Mouse (Mus musculus) spleen, postnatal 4 days (tissue): ENCODE results near the gene Mga.
A peak's percentile ranks its signal among the peaks of the same experiment; 100 is the strongest.

Experiments
- DNase-seq, 2 experiments: peaks; one replicate each; pipeline ENCODE4 v3.0.0; 2022; ENCODE audit warnings: low spot score in 2 of 2

Mga gene

DNA sequence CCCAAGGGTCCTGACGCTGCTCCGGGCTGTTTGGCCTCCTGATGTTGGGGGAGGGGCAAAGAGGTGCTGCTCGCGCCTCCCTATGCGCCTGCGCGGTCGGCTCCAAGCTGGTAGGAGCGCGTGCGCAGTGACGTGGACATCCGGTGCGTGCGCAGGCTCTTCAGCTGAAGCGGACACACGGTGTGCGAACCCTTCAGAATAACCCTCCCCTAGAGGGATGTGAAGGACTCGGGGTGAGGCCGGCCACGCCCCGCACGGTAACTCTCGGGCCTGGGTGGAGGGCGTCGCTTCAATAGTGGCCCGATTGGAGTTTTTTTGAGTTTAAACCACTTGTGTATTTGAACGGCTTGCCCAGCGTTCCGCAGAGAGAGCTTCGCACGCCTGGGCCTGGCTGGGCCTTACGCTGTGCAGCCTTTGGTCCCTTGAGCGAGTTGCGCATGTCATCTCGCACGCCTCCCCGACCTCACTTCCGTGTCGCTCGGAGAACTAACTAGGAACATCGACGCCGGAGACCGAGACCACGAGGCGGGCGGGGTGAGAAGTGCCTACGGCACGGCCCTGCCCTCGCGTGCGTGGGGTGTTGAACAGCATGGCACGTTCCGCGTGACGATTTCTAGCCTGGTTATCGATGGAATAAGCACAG lies at the start of gene Mga:
Mga (plus strand) TSS at position 139 of the 643 bp plus-strand sequence.
- DNase-seq = peak; percentile 96 to 99

DNA sequence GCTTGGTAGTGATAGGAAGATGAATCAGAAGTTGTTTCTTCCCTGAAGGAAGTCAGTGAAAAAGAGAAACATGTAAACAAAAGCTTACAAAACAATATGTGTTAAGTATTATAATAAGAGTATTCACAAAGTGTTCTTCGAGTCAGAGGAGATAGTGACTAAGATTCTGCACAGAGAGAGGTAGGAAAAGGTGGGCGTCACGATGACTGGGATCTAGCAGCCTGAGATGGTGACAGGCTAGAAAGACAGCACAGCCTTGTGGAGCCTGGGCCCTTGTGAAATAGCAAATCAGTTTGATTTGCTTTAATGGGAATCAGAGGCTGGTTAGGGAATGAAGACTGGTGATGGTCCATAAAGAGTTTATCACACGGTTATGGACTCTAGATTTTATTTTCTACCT lies 43.2 kb upstream of the Mga start:
- no peak for DNase-seq

DNA sequence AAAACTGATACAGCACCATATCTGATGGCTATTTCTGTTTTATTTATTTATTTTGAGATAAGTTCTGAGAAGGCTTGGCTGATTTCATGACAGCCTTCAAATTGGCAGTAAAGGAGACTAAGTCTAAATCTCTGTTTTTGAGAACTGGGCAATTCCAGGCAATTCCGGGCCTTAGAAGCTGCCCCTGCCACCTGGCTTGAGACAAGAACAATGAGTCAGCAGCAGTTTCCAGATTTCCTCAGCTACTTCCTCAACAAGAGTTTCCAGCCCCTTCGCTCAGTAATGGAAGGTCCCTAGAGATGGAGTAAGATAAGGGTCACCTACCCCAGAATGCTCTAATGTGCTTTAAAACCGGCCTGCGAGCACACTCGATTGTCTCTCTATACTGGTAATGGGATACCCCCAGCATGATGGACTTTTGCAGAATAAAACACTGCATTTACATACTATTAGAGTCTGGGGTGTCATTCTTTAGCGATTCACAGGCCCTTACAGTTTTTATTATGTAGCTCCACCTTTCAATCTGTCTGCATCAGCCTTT lies 41.6 kb upstream of the Mga start:
- no peak for DNase-seq

- DNase-seq = no peak
Observed at GRCm38 (mm10) chr2:119857341-119857740, 39.7 kb upstream of the Mga start.

DNA sequence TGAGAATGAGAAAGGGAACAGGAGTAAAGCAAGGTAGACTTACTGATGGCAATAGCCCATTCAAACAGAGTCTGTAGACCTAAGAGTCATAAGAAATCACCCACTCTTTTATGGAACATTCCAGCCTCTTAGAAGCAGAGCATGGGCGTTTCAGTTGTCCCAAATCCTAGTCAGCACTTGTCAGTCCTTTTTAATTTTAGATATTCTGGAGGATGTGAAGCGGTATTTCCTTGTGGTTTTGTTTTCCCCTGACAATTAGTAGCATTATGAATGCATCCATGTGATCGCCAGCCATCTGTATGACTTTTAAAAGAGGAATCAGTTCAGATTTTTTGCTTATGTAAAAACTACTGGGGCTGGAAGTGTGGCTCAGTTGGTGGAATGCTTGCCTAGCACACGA lies 32.5 kb upstream of the Mga start:
- DNase-seq = no peak

DNA sequence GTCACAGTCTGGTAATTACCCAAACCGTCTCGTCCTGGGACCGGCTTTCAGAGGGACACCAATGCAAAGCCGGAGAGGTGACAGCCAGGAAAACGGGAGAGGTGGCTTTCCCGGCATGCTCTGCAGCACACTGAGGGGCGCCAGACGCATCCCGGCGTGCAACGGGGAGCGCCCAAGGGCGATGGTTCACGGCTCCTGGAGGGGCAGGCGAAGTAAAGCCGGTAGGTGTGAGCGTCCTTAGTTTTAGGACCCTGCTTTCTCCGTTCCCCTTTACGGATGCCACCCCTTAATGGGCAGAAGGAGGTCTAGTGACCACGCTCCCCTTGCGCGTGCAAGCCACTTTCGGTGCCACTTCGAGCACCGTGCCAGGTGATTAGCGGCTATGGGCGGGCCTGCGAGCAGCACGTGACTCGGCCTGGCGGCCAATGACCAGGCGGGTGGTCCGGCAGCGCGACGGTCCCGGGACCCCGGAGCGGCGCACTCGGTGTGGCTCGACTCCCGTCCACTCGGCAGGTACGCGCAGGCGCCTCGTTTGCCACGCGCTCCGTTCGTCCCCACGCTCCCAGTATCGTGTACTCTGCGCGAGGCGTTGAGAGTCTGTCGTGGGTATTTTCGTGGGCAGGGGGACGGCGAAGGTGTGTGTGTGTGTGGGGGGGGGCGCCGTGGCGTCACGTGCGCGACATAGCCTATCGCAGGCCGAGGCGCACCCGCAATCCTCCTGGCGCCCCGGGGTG lies 24.5 kb upstream of the Mga start:
- DNase-seq = peak; percentile 60 to 77

- peak; percentile 70 to 83 for DNase-seq
Observed at GRCm38 (mm10) chr2:119873105-119873464, 23.9 kb upstream of the Mga start.

DNA sequence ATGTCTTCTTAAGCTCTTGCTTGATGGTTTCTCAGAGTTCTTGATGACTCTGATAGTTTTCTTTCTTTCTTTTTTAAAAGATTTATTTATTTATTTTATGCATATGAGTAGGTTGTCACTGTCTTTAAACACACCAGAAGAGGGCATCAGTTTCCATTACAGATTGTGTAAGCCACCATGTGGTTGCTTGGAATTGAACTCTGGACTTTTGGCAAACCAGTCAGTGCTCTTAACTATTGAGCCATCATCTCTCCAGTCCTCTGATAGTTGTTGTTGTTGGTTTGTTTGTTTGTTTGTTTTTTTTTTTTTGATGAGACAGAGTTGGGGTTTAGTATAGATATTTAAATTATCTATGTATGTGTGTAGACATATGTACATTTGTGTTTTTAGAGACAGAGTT lies 21.0 kb upstream of the Mga start:
- DNase-seq = no peak

- DNase-seq = no peak
Observed at GRCm38 (mm10) chr2:119887201-119887600, 9.8 kb upstream of the Mga start.

- peak in 1 of 2 experiments; percentile 12 for DNase-seq
Observed at GRCm38 (mm10) chr2:119896553-119897089, 407 bp upstream of the Mga start.

DNA sequence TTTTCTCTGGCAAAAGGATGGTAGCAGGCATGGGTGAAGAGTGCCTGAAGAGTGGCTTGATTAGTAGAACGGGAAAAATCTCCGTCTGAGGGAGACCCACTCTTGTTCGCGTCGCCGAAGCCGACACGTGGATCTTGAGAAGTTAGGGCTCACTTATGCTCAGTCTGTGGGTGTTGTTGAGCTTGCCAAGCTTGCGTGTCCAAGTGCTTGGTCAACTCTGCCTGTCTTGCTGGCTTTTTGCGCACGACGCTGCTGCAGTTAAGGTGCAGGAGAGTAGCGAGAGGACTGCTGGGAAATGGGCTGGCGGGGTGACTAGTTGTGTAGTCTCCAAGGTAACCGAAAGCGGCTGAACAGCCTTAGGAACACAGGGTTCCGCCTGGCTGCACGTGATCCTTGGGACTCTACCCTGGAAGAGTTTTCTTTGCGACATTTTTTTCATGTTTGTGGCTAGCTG lies 1.1 kb downstream of the Mga start:
- peak; percentile 52 to 76 for DNase-seq

DNA sequence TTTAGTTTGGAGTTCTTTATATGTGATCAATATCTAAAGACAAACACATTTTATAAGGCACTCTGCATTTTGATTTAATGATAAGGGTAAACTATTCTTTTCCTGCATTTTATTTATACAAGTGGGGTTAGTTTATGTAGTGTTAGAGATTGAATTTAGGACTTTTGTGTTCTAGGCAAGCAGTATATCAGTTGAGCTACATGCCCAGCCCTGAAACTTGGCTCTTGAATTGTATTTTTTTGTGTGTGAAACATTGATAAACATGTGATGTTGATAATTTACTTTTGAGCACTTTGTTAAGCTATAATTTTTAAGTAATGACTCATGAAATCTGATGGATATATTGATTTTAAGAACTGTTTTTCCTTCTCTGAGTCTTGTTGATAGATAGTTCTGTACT lies 19.0 kb downstream of the Mga start:
- no peak for DNase-seq

- DNase-seq = no peak
Observed at GRCm38 (mm10) chr2:119917631-119918369, 20.8 kb downstream of the Mga start.

- peak; percentile 31 to 63 for DNase-seq
Observed at GRCm38 (mm10) chr2:119970571-119970970, 73.5 kb downstream of the Mga start.

GRCm38 (mm10) chr2:119971316-119971715 lies 74.3 kb downstream of the Mga start:
- DNase-seq = no peak

GRCm38 (mm10) chr2:119971837-119972536 lies 75.0 kb downstream of the Mga start:
- DNase-seq = peak; percentile 94 to 95

DNA sequence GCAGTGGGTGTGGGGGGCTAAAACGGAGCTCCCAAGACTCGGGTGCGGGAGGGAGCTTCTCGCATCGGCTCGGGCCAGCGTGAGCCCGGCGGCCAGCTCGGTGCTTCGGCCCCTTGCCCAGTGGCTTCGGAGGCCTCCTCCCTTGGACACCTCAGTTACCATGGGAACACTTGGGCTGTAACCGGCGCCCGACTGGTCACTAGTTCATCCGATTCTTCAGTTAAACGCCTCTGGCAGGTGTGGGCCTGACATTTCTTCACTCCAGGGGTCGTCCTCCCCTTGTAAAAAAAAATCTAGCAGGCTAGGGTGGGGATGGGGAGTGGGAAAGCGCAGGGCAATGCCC lies 75.5 kb downstream of the Mga start, which contains the start of gene Mapkbp1:
Mapkbp1 (plus strand) TSS at position 163 of the 343 bp plus-strand sequence.
- DNase-seq = no peak

DNA sequence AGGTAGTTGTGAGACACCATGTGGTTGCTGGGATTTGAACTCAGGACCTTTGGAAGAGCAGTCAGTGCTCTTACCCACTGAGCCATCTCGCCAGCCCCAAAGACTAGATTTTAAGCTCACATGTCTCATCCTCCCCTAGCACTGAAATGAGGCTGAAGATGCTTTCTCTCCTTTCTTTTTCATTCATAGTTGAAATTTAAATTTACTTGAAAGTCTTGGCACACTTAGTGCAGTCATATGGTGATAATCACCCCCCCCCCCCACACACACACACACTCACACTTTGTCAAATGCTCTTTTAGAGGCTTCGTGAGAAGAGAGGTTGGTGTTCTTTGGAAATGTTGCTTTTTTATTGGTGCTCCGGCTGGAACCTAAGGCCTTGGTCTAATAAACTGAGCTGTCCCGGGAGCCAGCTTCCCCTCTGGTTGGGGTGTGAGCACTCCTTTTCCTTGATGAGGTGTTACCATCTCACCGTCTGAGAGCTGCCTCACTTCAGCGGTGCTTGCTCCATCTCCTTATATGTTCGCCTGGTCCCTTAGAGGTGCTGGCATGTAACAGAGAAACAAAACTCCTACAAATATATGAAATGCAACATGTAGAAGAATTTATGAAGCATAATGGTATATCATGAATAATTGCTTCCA lies 83.4 kb downstream of the Mga start:
- no peak for DNase-seq

GRCm38 (mm10) chr2:119981631-119982030 lies 84.6 kb downstream of the Mga start:
- no peak for DNase-seq

DNA sequence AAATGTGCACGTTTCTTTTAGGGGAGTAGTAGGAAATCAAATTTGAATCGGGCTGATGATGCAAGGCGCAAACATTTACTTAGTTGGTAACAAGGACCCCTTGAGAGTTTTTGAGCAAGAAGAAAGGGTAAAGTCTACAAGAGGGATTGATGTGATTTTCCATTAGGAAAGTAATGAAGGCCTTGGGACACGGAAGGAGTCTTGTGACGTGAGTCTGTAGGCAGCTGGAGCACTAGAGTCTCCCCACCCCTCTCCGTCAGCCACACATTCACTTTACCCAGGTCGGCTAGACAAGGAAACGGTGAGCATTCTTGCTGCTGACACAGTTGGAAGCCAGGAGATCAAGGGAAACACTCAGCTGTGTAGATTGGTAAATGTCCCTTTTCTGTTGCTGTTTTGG lies 88.8 kb downstream of the Mga start:
- no peak for DNase-seq

- DNase-seq = no peak
Observed at GRCm38 (mm10) chr2:119986369-119986768, 89.3 kb downstream of the Mga start.
